Mouse (Mus musculus) thymus, adult 2 months (tissue): ENCODE results near the gene Podxl. TPM values are rescaled to one million over a fixed set of nuclear protein-coding genes. Genes with fewer than 3 reads are reported as not detected.

ENCODE experiments used
- DNase-seq: peaks from one replicate; pipeline ENCODE4 v3.0.0; 2021
- H3K27ac ChIP-seq: fragments of 200-500 bp; 2 replicates; pipeline ENCODE4 v1.5.1; 2012; ENCODE audit warnings: low read length, control low read depth; ENCODE audit not compliant: control insufficient read depth, insufficient read depth
- H3K27me3 ChIP-seq: fragments of 200-500 bp; 2 replicates; pipeline ENCODE4 v1.6.1; 2012; ENCODE audit warnings: mild to moderate bottlenecking, low read length, moderate library complexity, mixed read lengths; ENCODE audit not compliant: control insufficient read depth, insufficient read depth
- H3K36me3 ChIP-seq: fragments of 200-500 bp; 2 replicates; pipeline ENCODE4 v1.6.1; 2012; ENCODE audit warnings: mild to moderate bottlenecking, low read length, moderate library complexity; ENCODE audit not compliant: control insufficient read depth, insufficient read depth
- H3K4me1 ChIP-seq: fragments of 200-500 bp; replicated peaks from 2 replicates; pipeline ENCODE4 v1.6.1; 2012; ENCODE audit warnings: low read length; ENCODE audit not compliant: control insufficient read depth, insufficient read depth
- H3K4me3 ChIP-seq: fragments of 200-500 bp; 2 replicates; pipeline ENCODE4 v1.5.1; 2012; ENCODE audit warnings: mild to moderate bottlenecking, low read length, control low read depth, moderate library complexity; ENCODE audit not compliant: control insufficient read depth, insufficient read depth
- CTCF ChIP-seq: fragments of 200-500 bp; IDR thresholded peaks from 2 replicates; pipeline ENCODE4 v1.5.1; 2012; ENCODE audit warnings: mild to moderate bottlenecking, control low read depth, low read length, moderate library complexity, borderline replicate concordance; ENCODE audit not compliant: control insufficient read depth, poor library complexity, insufficient read depth; ENCODE audit errors: extremely low read depth
- POLR2A ChIP-seq: fragments of 200-500 bp; IDR thresholded peaks from 2 replicates; pipeline ENCODE4 v1.6.1; 2012; ENCODE audit warnings: mild to moderate bottlenecking, low read length, control low read depth, moderate library complexity; ENCODE audit not compliant: control insufficient read depth, poor library complexity, insufficient read depth; ENCODE audit errors: extremely low read depth
- WGBS: fragments of 180-500 bp; shearing (Covaris S2); methylation state at CpG from one replicate; pipeline ENCODE4 v1.1.7; 2018; 5-methylcytosine and 5-hydroxymethylcytosine counted together
- polyA plus RNA-seq: library from polyadenylated mRNA; depleted of rRNA; stranded (reverse); fragments of >200 nt; gene quantifications from 2 replicates; pipeline ENCODE4 v1.2.3, GENCODE M21; 2012; rRNA removed

The Podxl gene
- polyA plus RNA-seq, 1 experiment: 6.6 TPM

- 98% methylated on average over 2 of the region's 2 CpGs for WGBS
- H3K36me3 ChIP-seq: peaks cover 23% of the 10 kb centered on the region; the same call in 1 of the 2 replicates
- H3K27me3 ChIP-seq: no peaks in the 10 kb centered on the region
- no peak overlapping the region for H3K4me3 ChIP-seq
- no peak for DNase-seq
- no peak overlapping the region for H3K27ac ChIP-seq
- no peaks in the 10 kb centered on the region for H3K4me1 ChIP-seq
- TF ChIP-seq CTCF: no peak
- no peak for TF ChIP-seq POLR2A
These were observed 77.2 kb downstream of the Podxl start for GRCm38 (mm10) chr6:31486601-31487000.

DNA sequence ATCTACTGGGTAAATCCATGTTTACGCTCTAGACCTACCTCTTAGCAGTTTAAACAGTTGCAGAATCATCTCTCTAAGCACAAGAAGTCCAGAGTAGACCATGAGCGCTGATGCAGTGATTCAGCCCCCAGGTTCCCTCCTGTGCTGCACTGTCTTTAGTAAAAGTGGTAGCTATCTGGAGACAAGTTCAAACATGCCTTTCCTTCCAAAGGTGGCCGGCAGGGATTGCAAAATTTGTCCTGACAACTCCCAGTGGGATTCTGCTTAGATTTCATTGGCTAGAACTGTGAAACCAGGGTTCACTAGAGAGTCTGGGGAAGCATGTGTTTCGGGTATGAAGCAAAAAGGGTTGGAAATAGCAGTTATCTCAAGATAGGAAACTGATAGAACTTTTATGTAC, 83.8 kb downstream of the Podxl start:
- 98% methylated on average over 4 of the region's 4 CpGs for WGBS

DNA sequence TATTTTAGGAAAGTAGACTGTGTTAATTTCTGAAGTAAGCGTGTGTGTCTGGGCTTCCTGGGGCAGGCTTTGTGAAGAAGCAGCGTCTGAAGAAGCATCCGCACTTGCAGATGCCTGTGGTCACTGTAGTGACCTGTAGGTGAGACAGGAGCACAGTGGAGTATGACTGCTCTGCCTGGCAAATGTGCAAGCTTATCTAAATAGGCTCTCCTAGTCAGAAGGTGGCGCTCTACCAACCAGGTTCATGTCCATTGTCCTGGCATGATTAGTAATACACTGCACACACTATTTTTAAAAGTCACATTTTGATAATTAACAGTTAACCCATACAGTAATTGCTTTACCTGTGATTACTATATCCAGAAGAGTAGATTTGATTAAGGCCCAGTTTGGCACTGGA, 85.6 kb downstream of the Podxl start:
- TF ChIP-seq POLR2A (no peak), CTCF (no peak)
- Histone ChIP-seq H3K4me1 (no peaks in the 10 kb centered on the region), H3K27ac (no peak overlapping the region), H3K4me3 (no peak overlapping the region), H3K27me3 (no peaks in the 10 kb centered on the region), H3K36me3 (peaks cover 28% of the 10 kb centered on the region)
- 96% methylated on average over 4 of the region's 4 CpGs for WGBS
- DNase-seq: no peak

More for the DNA sequence above, 83.8 kb downstream of the Podxl start:
- Histone ChIP-seq H3K4me1 (no peaks in the 10 kb centered on the region), H3K27ac (no peak overlapping the region), H3K27me3 (no peaks in the 10 kb centered on the region), H3K4me3 (no peak overlapping the region), H3K36me3 (peaks cover 18% of the 10 kb centered on the region)
- TF ChIP-seq POLR2A: no peak
- no peak for TF ChIP-seq CTCF
- DNase-seq: no peak

Other genes with a start within 250 kb of the Podxl start
- 29.6 and 40.1 TPM in 2 replicates for gene Mkln1, start 165.2 kb downstream of the Podxl start, polyA plus RNA-seq